24 mouse cellular contexts compared by ENCODE assay signal in genomic region chr4:133942679-133943078, GRCm38 (mm10). TPM values are rescaled to one million over a fixed set of nuclear protein-coding genes. Genes with fewer than 3 reads are reported as not detected.
DNase-seq lines count a peak whose midpoint lies in the region; ATAC-seq and TF ChIP-seq lines count a peak whose summit lies in the region.
"Had no signal": no experiment of that assay in that cellular context is flagged by ENCODE, and none has a peak within 500 bp of the region (broad histone marks: within the 10 kb centered on the region; RNA-seq: fewer than 3 reads in every experiment).

No protein-coding gene starts in this region.

- DNase-seq in lung, adult 18-20 months = peak; percentile 24 to 32
- no peak for DNase-seq in lung, postnatal 10 days
- DNase-seq in 416B (ENCODE audit: low read depth) = peak; percentile 43
- no peak for DNase-seq in gastrocnemius, postnatal 10 days
- DNase-seq: adrenal gland, adult 8-10 months; adrenal gland, postnatal 25 days; cerebellum, adult 18-20 months; cerebellum, adult 9-10 months; cerebellum, postnatal 14 days; gastrocnemius, postnatal 14 days; heart, adult 18-20 months; heart, postnatal 10 days; heart, postnatal 36 days had no signal

- H3K4me3 ChIP-seq in bone marrow, adult 2 months (replicated peaks; ENCODE audit: control insufficient read depth, low read depth, low read length) = no peak overlapping the region
- H3K4me3 ChIP-seq: forebrain, embryonic 10.5 days; forebrain, embryonic 13.5 days; heart, embryonic 12.5 days; heart, embryonic 15.5 days; hindbrain, embryonic 10.5 days; hindbrain, embryonic 13.5 days had no signal

- ATAC-seq in megakaryocyte progenitor cell, adult 5-6 weeks (replicated peaks; ENCODE audit: poor library complexity) = peak; percentile 84
- ATAC-seq: activated CD4-positive, CD25-positive, alpha-beta regulatory T cell, adult 4 months; forebrain, embryonic 13.5 days; forebrain, embryonic 16.5 days; hindbrain, embryonic 16.5 days had no signal

- TF ChIP-seq CTCF in bone marrow, adult 2 months (IDR thresholded peaks at IDR 0.05; ENCODE audit: control insufficient read depth, insufficient read depth, low read length) = peak; percentile 37; the same call in 1 of the 2 replicates

- H3K27ac ChIP-seq in bone marrow, adult 2 months (ENCODE audit: control insufficient read depth, insufficient read depth, low read depth, low read length, poor library complexity) = no peak overlapping the region
- H3K27ac ChIP-seq: forebrain, embryonic 10.5 days; forebrain, embryonic 13.5 days; heart, embryonic 15.5 days; hindbrain, embryonic 10.5 days; hindbrain, embryonic 13.5 days had no signal

- WGBS in bone marrow, adult 2 months = 39% methylated on average over 4 of the region's 4 CpGs

- H3K4me1 ChIP-seq in bone marrow, adult 2 months (ENCODE audit: control insufficient read depth, insufficient read depth, low read length) = peaks cover 4% of the 10 kb centered on the region; the same call in 1 of the 2 replicates
- H3K4me1 ChIP-seq: forebrain, embryonic 13.5 days; hindbrain, embryonic 13.5 days had no signal

- TF ChIP-seq POLR2A in bone marrow, adult 2 months (IDR thresholded peaks at IDR 0.05; ENCODE audit: borderline replicate concordance, control insufficient read depth, low read depth, low read length) = no peak

RNA-seq across cellular contexts. Expression of gene Hmgn2, which starts 25.8 kb away (rescaled TPM):
- polyA plus RNA-seq in bone marrow, adult 2 months (2011; ENCODE audit: insufficient read depth, insufficient read length, low replicate concordance, missing spikeins) = 320 and 322 TPM in 2 replicates
- total RNA-seq in megakaryocyte progenitor cell, adult 5-6 weeks (2015) = 2,294 and 2,610 TPM in 2 replicates
- total RNA-seq in megakaryocyte progenitor cell, adult 5-6 weeks (2017) = 1,024 and 1,057 TPM in 2 replicates
- 100 to 1,000 TPM; 225 to 257 TPM for total RNA-seq in gastrocnemius, postnatal 10 days (2021)

RNA-seq across cellular contexts. Expression of gene Rps6ka1, which starts 55.1 kb away (rescaled TPM):
- 36.1 and 79.3 TPM in 2 replicates for polyA plus RNA-seq in bone marrow, adult 2 months (2011; ENCODE audit: insufficient read depth, insufficient read length, low replicate concordance, missing spikeins)
- 96.7 and 112 TPM in 2 replicates for total RNA-seq in megakaryocyte progenitor cell, adult 5-6 weeks (2015)
- 126 and 160 TPM in 2 replicates for total RNA-seq in megakaryocyte progenitor cell, adult 5-6 weeks (2017)
- total RNA-seq in gastrocnemius, postnatal 10 days (2021) = 1 to 10 TPM; 7.2 to 8.1 TPM

RNA-seq across cellular contexts. Expression of gene Dhdds, which starts 58.0 kb away (rescaled TPM):
- polyA plus RNA-seq in bone marrow, adult 2 months (2011; ENCODE audit: insufficient read depth, insufficient read length, low replicate concordance, missing spikeins) = 20.6 and 30.2 TPM in 2 replicates
- 27.0 and 31.5 TPM in 2 replicates for total RNA-seq in megakaryocyte progenitor cell, adult 5-6 weeks (2015)
- total RNA-seq in megakaryocyte progenitor cell, adult 5-6 weeks (2017) = 28.2 and 30.1 TPM in 2 replicates
- 10 to 100 TPM; 16.7 to 17.5 TPM for total RNA-seq in gastrocnemius, postnatal 10 days (2021)

Comparison
In these comparisons a context has a peak if more than half of its experiments do, and no peak if none do; other contexts are left out.
1. DNase-seq: peak in lung, adult 18-20 months (2 of 2) and 416B (single experiment); none in lung, postnatal 10 days (single experiment) and gastrocnemius, postnatal 10 days (single experiment).
2. RNA of gene Rps6ka1, which starts 55.1 kb away (total RNA-seq): 96.7 to 160 TPM in megakaryocyte progenitor cell, adult 5-6 weeks; 7.2 to 8.1 TPM in gastrocnemius, postnatal 10 days; every median in the first group is over 10 times any median in the second.